Mouse (Mus musculus) bone marrow, adult 2 months (tissue): ENCODE results near the gene Rab2b.
A peak's percentile ranks its signal among the peaks of the same experiment; 100 is the strongest.

Experiments used
- CTCF ChIP-seq: fragments of 200-500 bp; IDR thresholded peaks from 2 replicates; pipeline ENCODE4 v1.5.1; 2011; ENCODE audit warnings: low read length, control low read depth; ENCODE audit not compliant: control insufficient read depth, insufficient read depth
- POLR2A ChIP-seq: fragments of 200-500 bp; IDR thresholded peaks from 2 replicates; pipeline ENCODE4 v1.6.1; 2011; ENCODE audit warnings: low read depth, mild to moderate bottlenecking, control low read depth, low read length, borderline replicate concordance; ENCODE audit not compliant: control insufficient read depth

- peak; percentile 95 for TF ChIP-seq CTCF
- peak; percentile 94 for TF ChIP-seq POLR2A
These were observed at the start of gene Rab2b, which contains the start of gene Tox4 for GRCm38 (mm10) chr14:52278932-52279746.
